Mouse (Mus musculus): ENCODE measurements around the gene Mageb18. TPM values are rescaled to one million over a fixed set of nuclear protein-coding genes. Genes with fewer than 3 reads are reported as not detected.
"Not testable (repeated sequence)": the region's sequence is repeated elsewhere in the genome, so short reads cannot be mapped to it uniquely, and the experiment has no call there.

The Mageb18 gene
- polyA plus RNA-seq (2012; rRNA removed) = not detected in 2 replicates

DNA sequence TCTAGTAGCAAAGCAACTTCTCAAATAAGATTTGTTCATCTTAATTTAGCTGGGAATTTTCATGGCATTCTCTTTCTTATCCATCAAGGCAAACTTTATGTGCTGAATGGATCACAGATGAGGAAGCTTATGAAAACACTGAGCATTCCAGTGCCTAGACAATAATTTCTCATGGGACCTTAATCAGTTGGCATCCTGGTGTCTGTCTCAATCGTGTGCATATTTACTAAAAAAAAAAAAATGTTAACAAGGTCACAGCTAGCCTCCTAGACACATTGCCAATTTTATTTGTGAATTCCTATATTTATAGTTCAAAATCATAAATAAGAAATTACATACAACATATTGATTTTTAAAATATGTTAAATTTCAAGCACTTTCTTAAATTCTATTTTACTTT is at the start of gene Mageb18:
TSS of gene Mageb18 (minus strand) at position 101 of the 400 bp plus-strand sequence.
- DNase-seq (ENCODE audit: low read depth, low spot score) = no peak
- WGBS = 68% methylated on average over 1 of the region's 1 CpGs

DNA sequence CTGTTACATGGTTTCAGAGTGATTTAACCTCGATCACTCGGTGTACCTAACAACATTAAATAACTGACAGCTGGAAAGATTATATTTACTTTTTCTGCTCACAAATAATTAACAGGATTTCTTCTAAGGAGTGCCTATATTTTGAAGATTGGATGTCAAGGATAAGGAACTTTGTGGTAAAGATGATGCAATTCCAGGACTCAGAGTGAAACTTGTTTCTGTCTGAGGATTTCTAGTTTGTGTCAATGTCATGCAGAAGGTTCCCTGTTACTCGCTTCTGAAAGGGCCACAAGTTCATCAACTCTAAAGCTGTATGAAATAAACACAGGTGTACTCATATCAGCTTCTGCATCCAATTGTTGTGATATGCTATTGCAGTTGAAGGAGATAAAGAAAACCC is 13.4 kb upstream of the Mageb18 start:
- 65% methylated on average over 3 of the region's 3 CpGs for WGBS
- no peak for DNase-seq (ENCODE audit: low read depth, low spot score)

- WGBS = 62% methylated on average over 3 of the region's 3 CpGs
- no peak for DNase-seq (ENCODE audit: low read depth, low spot score)
Measured at GRCm38 (mm10) chrX:92610466-92610865, 11.1 kb upstream of the Mageb18 start.

- WGBS = 32% methylated on average over 4 of the region's 4 CpGs
- DNase-seq (ENCODE audit: low read depth, low spot score) = no peak
Measured at GRCm38 (mm10) chrX:92597324-92597723, 2.0 kb downstream of the Mageb18 start.

DNA sequence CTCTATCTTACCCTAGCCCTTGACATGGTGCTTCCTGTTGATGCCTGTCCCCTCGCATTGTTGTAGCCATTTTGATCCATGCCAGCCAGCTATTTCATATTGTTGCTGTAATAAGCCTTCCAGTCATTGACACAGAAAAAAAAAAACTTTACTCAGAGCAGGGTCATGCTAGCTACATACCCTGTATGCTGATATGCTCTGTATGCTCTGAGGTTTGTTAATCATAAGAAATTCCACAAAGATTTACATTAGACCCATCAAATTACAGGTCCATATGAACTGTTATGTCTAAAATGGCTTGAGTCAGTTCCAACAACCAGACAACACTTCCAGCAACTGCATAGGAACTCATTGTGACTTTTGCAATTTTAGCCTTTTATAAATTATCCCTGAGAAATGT is 71.5 kb downstream of the Mageb18 start:
- DNase-seq (ENCODE audit: low read depth, low spot score) = no peak
- WGBS = 57% methylated on average over 1 of the region's 1 CpGs

- WGBS = 34% methylated on average over 1 of the region's 1 CpGs
- no peak for DNase-seq (ENCODE audit: low read depth, low spot score)
Measured at GRCm38 (mm10) chrX:92498254-92498653, 101.1 kb downstream of the Mageb18 start.

GRCm38 (mm10) chrX:92489649-92490048 is 109.7 kb downstream of the Mageb18 start, which contains the start of gene Gm5941:
Gene Gm5941 (plus strand): TSS chrX:92489949.
- WGBS = 85% methylated on average over 4 of the region's 4 CpGs
- not testable (repeated sequence) for DNase-seq (ENCODE audit: low read depth, low spot score)

DNA sequence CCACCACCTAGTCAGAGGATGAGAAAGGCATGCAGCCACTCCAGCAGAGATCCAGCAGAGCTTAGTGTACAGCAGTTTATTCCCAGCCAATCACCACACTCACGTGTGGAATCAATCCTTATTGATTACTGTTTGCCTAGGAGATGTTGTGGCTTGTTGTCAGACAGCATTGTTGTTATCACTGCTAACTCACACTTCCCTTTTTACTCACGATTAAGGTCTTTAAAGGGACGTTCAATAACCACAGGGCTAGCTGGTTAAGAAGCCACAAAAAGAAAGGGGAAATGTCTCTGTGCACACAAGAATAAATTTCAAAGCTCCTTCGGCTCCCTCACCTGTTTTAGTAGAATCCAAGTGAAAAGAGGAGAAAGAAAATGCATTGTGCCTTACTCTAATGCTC is 134.6 kb downstream of the Mageb18 start:
- no peak for DNase-seq (ENCODE audit: low read depth, low spot score)
- 53% methylated on average over 4 of the region's 4 CpGs for WGBS

DNA sequence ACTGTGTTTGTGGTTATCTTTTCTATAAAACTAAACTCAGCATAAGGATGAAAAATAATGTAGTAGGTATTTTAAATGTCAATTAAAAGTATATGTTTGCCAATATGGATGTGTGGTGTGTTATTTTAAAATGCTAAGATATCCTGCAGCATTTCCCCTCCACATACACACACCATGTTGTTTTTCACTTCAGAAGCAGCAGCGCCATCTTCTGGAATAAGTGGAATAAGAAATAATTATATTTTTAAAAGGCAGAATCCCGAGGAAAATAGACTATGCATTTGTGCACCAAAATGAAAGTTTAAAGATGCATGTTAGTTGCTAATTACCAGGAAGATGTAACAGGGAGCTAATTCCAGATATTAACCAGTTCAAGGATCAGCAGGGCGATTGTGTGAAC is 138.9 kb downstream of the Mageb18 start:
- WGBS = 32% methylated on average over 3 of the region's 3 CpGs
- DNase-seq (ENCODE audit: low read depth, low spot score) = no peak

DNA sequence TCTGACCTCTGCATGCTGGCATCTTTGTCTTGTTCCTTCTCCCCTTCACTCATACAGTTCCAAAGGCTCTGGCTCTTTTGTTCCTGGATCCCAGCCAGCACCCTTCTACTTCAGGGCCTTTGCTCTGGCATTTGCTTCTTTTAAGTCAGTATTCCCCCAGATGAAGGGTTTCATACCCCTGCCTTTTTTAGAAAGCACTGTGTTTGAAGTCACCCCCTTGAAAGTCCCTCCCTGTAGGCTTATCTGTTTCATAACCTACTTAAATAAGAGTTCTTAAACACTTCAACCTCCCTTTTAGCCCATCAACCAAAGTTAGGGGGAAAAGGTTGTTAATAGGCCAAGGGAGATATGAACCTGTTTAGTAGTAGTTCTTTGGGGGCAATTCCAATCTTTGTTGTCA is 212.0 kb downstream of the Mageb18 start:
- DNase-seq (ENCODE audit: low read depth, low spot score) = no peak

GRCm38 (mm10) chrX:92342924-92343323 is 256.4 kb downstream of the Mageb18 start:
- 16% methylated on average over 5 of the region's 5 CpGs for WGBS

DNA sequence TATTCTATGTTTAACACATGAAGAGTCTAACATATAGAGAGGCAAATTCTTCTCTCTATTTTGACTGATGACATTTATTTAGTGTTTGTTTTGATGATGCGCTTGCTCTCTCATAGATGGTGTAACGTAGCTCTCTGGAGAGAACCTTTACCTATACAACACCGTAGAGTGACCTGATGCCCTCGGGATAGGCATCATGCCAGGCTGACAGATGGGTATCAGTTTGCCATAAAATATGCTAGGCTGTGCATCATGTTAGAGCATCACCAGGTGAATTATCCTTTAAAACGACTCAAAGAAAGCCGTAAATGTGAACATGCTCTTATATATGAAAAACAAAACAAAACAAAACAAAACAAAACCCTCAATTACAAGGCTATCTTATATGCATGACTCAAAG is 258.5 kb downstream of the Mageb18 start:
- WGBS = 80% methylated on average over 6 of the region's 6 CpGs
- no peak for DNase-seq (ENCODE audit: low read depth, low spot score)

More at GRCm38 (mm10) chrX:92342924-92343323, 256.4 kb downstream of the Mageb18 start:
- no peak for DNase-seq (ENCODE audit: low read depth, low spot score)

GRCm38 (mm10) chrX:92339551-92339950 is 259.8 kb downstream of the Mageb18 start:
- WGBS = 91% methylated on average over 2 of the region's 2 CpGs
- no peak for DNase-seq (ENCODE audit: low read depth, low spot score)

DNA sequence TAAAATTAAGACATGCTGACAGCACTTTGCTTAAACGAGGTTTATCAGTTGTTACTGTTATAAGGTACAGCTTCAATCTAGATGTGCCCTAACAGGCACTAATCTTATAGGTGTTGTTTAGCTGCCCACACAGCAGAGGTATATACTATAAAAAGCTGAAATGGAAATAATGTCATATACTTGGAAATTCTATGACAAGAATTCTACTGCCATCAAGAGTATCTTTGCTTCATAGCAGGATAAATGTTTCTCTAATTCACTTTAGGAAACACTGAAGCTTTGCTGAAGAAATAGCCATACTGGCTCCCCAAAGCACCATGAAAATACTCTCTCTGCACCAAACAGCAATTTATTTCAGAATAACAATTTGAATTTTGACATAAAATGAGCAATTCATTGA is 265.9 kb downstream of the Mageb18 start:
- DNase-seq (ENCODE audit: low read depth, low spot score) = no peak
- whole genome bisulfite sequencing = 60% methylated on average over 1 of the region's 1 CpGs

GRCm38 (mm10) chrX:92323599-92323998 is 275.8 kb downstream of the Mageb18 start:
- 44% methylated on average over 1 of the region's 1 CpGs for WGBS
- DNase-seq (ENCODE audit: low read depth, low spot score) = no peak

DNA sequence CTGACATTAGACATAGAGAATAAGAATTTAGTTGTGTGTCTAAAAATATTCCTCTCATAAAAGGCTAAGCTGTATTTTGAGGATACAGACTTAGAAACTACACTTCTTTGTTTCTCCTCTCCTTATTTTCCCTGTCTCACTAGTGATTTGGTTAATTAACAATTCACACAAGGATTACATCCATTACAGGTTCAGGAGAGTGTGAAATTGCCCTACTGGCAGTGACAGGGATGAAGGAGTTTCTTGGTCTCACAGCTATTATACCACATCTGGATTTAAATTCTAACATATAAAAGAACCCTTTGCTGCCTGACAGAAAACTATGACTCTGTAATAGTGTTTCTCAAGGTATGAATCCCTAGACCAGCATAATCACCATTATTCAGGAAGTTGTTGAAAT is 318.8 kb downstream of the Mageb18 start:
- DNase-seq (ENCODE audit: low read depth, low spot score) = no peak

Other genes starting within 250 kb of the Mageb18 start
- gene Gm5941, start 109.6 kb downstream of the Mageb18 start, polyA plus RNA-seq (2012; rRNA removed) = not detected in 2 replicates

Measured in large intestine, adult 2 months (tissue).